Comparison of ENCODE assay signal across 7 mouse cellular contexts in genomic region chr6:37351731-37352380, GRCm38 (mm10). TPM values are rescaled to one million over a fixed set of nuclear protein-coding genes. Genes with fewer than 3 reads are reported as not detected.
DNase-seq lines count a peak whose midpoint lies in the region; ATAC-seq lines count a peak whose summit lies in the region.

No protein-coding gene starts in this region.

- intact Hi-C loops in heart, postnatal 36 days (cut with DNase I): loop anchor here (1.0 to 5.0 kb wide), 3 partner anchors 255 to 715 kb away; no protein-coding TSS in a partner anchor

- DNase-seq in ES-CJ7 (ENCODE audit: low read depth, low spot score): peak; percentile 92
- peak; percentile 53 for DNase-seq in adrenal gland, postnatal 25 days
- peak; percentile 83 for DNase-seq in embryonic facial prominence, embryonic 14.5 days (ENCODE audit: low spot score)
- DNase-seq in heart, postnatal 36 days: peak; percentile 61 to 66
- peak; percentile 39 to 78 for DNase-seq in layer of hippocampus, adult 18-20 months (ENCODE audit: low spot score in 2 of 2)
- peak; percentile 50 for DNase-seq in lung, postnatal 25 days (ENCODE audit: low spot score)
- DNase-seq in right cerebral cortex, postnatal 10 days (ENCODE audit: low spot score in 2 of 2): peak; percentile 69 to 80

- no peak overlapping the region for H3K9ac ChIP-seq in embryonic facial prominence, embryonic 14.5 days (ENCODE audit: low read depth, low read length)

- H3K9me3 ChIP-seq in embryonic facial prominence, embryonic 14.5 days (ENCODE audit: control insufficient read depth, low read length): no peaks in the 10 kb centered on the region

- H3K4me3 ChIP-seq in embryonic facial prominence, embryonic 14.5 days (ENCODE audit: low read depth, low read length): no peak overlapping the region

- peaks cover 64% of the 10 kb centered on the region for H3K36me3 ChIP-seq in embryonic facial prominence, embryonic 14.5 days (ENCODE audit: control insufficient read depth, insufficient read depth, low read length)

- H3K4me2 ChIP-seq in embryonic facial prominence, embryonic 14.5 days (ENCODE audit: low read depth, low read length): no peak overlapping the region

- no peak overlapping the region for H3K27ac ChIP-seq in embryonic facial prominence, embryonic 14.5 days (replicated peaks; ENCODE audit: low read depth, low read length)

- H3K4me1 ChIP-seq in embryonic facial prominence, embryonic 14.5 days (ENCODE audit: control insufficient read depth, insufficient read depth, low read length): peaks cover 7% of the 10 kb centered on the region; the same call in 1 of the 2 replicates

- peak; percentile 75 for ATAC-seq in embryonic facial prominence, embryonic 14.5 days (ENCODE audit: low read depth)

- 29% methylated on average over 10 of the region's 10 CpGs for WGBS in embryonic facial prominence, embryonic 14.5 days

- no peaks in the 10 kb centered on the region for H3K27me3 ChIP-seq in embryonic facial prominence, embryonic 14.5 days (replicated peaks; ENCODE audit: control insufficient read depth, insufficient read depth, low read length)

RNA-seq across cellular contexts. Expression of gene Dgki, which starts 51.9 kb away (rescaled TPM):
- total RNA-seq in adrenal gland, postnatal 25 days (2021): 2.0 and 2.8 TPM in 2 replicates
- 0.92 and 1.0 TPM in 2 replicates for polyA plus RNA-seq in embryonic facial prominence, embryonic 14.5 days (2014; fragmentation: Nextera tagmentation; extraction: Ambion mirVana)
- total RNA-seq in heart, postnatal 36 days (2021): under 1 TPM; 0.30 to 0.36 TPM
- 10 to 100 TPM; 86.9 to 88.0 TPM for total RNA-seq in layer of hippocampus, adult 18-20 months (2021)

Comparison
In these comparisons a context has a peak if more than half of its experiments do, and no peak if none do; other contexts are left out.
1. RNA of gene Dgki, which starts 51.9 kb away (total RNA-seq): 86.9 to 88.0 TPM in layer of hippocampus, adult 18-20 months; 2.0 to 2.8 TPM in adrenal gland, postnatal 25 days and 0.30 to 0.36 TPM in heart, postnatal 36 days; every median in the first group is over 10 times any median in the second.
2. Peak in every context shown above with its lines, with median percentiles within 50 percentile points of each other: DNase-seq.